Mouse (Mus musculus) limb, embryonic 12.5 days (tissue): Measurements from ENCODE around the gene Etv6. TPM values are rescaled to one million over a fixed set of nuclear protein-coding genes. Genes with fewer than 3 reads are reported as not detected.
A peak's percentile ranks its signal among the peaks of the same experiment; 100 is the strongest.

Experiments
- ATAC-seq: fragments of 200-750 bp; cut with Nextera tagmentation; 2 replicates; pipeline ENCODE4 v1.8.0; 2017; ENCODE audit warnings: low read depth, moderate TSS enrichment; ENCODE audit not compliant: insufficient number of reproducible peaks, insufficient read depth, low FRiP score, low TSS enrichment
- H3K27ac ChIP-seq: fragments of 300-500 bp; sonication (generic); 2 replicates; pipeline ENCODE4 v1.5.1; 2016; ENCODE audit warnings: mild to moderate bottlenecking, moderate library complexity
- H3K27me3 ChIP-seq: fragments of 300-500 bp; sonication (generic); 2 replicates; pipeline ENCODE4 v1.6.1; 2016; ENCODE audit warnings: mild to moderate bottlenecking, moderate library complexity
- H3K36me3 ChIP-seq: fragments of 300-500 bp; sonication (generic); 2 replicates; pipeline ENCODE4 v1.6.1; 2016; ENCODE audit warnings: mild to moderate bottlenecking, moderate library complexity
- H3K4me1 ChIP-seq: fragments of 300-500 bp; sonication (generic); replicated peaks from 2 replicates; pipeline ENCODE4 v1.6.1; 2016
- H3K4me2 ChIP-seq: fragments of 300-500 bp; sonication (generic); 2 replicates; pipeline ENCODE4 v1.6.1; 2016; ENCODE audit warnings: mild to moderate bottlenecking, moderate library complexity
- H3K4me3 ChIP-seq: fragments of 300-500 bp; sonication (generic); replicated peaks from 2 replicates; pipeline ENCODE4 v1.5.1; 2016; ENCODE audit warnings: mild to moderate bottlenecking
- H3K9ac ChIP-seq: fragments of 300-500 bp; sonication (generic); replicated peaks from 2 replicates; pipeline ENCODE4 v1.6.1; 2016; ENCODE audit warnings: mild to moderate bottlenecking, moderate library complexity
- H3K9me3 ChIP-seq: fragments of 300-500 bp; sonication (generic); 2 replicates; pipeline ENCODE4 v1.6.1; 2016; ENCODE audit warnings: mild to moderate bottlenecking, moderate library complexity
- WGBS: fragments of 180-500 bp; shearing (Covaris S2); methylation state at CpG from one replicate; pipeline ENCODE4 v1.1.7; 2016; 5-methylcytosine and 5-hydroxymethylcytosine counted together
- polyA plus RNA-seq: library from polyadenylated mRNA; unstranded; fragments of >200 nt; fragmentation: Nextera tagmentation; extraction: Ambion mirVana; gene quantifications from 2 replicates; pipeline ENCODE4 v1.2.1, GENCODE M21; 2016

Etv6 gene
- polyA plus RNA-seq, 1 experiment from 2014 or later, result 16.3 TPM

GRCm38 (mm10) chr6:134236311-134236710 is 200.8 kb downstream of the Etv6 start:
- Histone ChIP-seq H3K36me3 (peaks cover 43% of the 10 kb centered on the region), H3K27ac (no peak overlapping the region), H3K9me3 (peaks cover 6% of the 10 kb centered on the region; the same call in 1 of the 2 replicates), H3K9ac (no peak overlapping the region), H3K4me3 (no peak overlapping the region), H3K27me3 (no peaks in the 10 kb centered on the region), H3K4me1 (no peaks in the 10 kb centered on the region), H3K4me2 (no peak overlapping the region)
- WGBS, result 75% methylated on average over 4 of the region's 4 CpGs
- ATAC-seq, result no peak

- H3K36me3 ChIP-seq, result peaks cover 46% of the 10 kb centered on the region
- no peaks in the 10 kb centered on the region for H3K4me1 ChIP-seq
- H3K9me3 ChIP-seq, result peaks cover 6% of the 10 kb centered on the region; the same call in 1 of the 2 replicates
- no peak overlapping the region for H3K4me2 ChIP-seq
- 85% methylated on average over 9 of the region's 9 CpGs for WGBS
- ATAC-seq, result no peak
- H3K27me3 ChIP-seq, result no peaks in the 10 kb centered on the region
- no peak overlapping the region for H3K9ac ChIP-seq
- H3K4me3 ChIP-seq, result no peak overlapping the region
- H3K27ac ChIP-seq, result no peak overlapping the region
Measured at GRCm38 (mm10) chr6:134238455-134238854, 203.0 kb downstream of the Etv6 start.

GRCm38 (mm10) chr6:134240988-134241387 is 205.5 kb downstream of the Etv6 start:
- 92% methylated on average over 4 of the region's 4 CpGs for WGBS
- H3K4me1 ChIP-seq, result 0 out of 2 replicates have a peak, but pooled peaks cover 3% of the 10 kb centered on the region
- H3K27ac ChIP-seq, result no peak overlapping the region
- no peak overlapping the region for H3K9ac ChIP-seq
- ATAC-seq, result no peak
- H3K4me2 ChIP-seq, result no peak overlapping the region
- no peak overlapping the region for H3K4me3 ChIP-seq
- peaks cover 6% of the 10 kb centered on the region; the same call in 1 of the 2 replicates for H3K9me3 ChIP-seq
- no peaks in the 10 kb centered on the region for H3K27me3 ChIP-seq
- H3K36me3 ChIP-seq, result peaks cover 41% of the 10 kb centered on the region

- Histone ChIP-seq H3K4me1 (0 out of 2 replicates have a peak, but pooled peaks cover 5% of the 10 kb centered on the region), H3K4me2 (no peak overlapping the region), H3K27ac (no peak overlapping the region), H3K9ac (no peak overlapping the region), H3K9me3 (peaks cover 6% of the 10 kb centered on the region; the same call in 1 of the 2 replicates), H3K4me3 (no peak overlapping the region), H3K36me3 (peaks cover 36% of the 10 kb centered on the region), H3K27me3 (no peaks in the 10 kb centered on the region)
- 75% methylated on average over 3 of the region's 3 CpGs for WGBS
- ATAC-seq, result no peak
Measured at GRCm38 (mm10) chr6:134243119-134243518, 207.6 kb downstream of the Etv6 start.

- Histone ChIP-seq H3K4me3 (no peak overlapping the region), H3K27ac (no peak overlapping the region), H3K4me2 (no peak overlapping the region), H3K36me3 (peaks cover 41% of the 10 kb centered on the region), H3K4me1 (0 out of 2 replicates have a peak, but pooled peaks cover 5% of the 10 kb centered on the region), H3K9me3 (peaks cover 6% of the 10 kb centered on the region; the same call in 1 of the 2 replicates), H3K9ac (no peak overlapping the region), H3K27me3 (no peaks in the 10 kb centered on the region)
- WGBS, result 83% methylated on average over 4 of the region's 4 CpGs
- no peak for ATAC-seq
Measured at GRCm38 (mm10) chr6:134243546-134243945, 208.0 kb downstream of the Etv6 start.

GRCm38 (mm10) chr6:134244071-134244470 is 208.6 kb downstream of the Etv6 start:
- Histone ChIP-seq H3K9ac (no peak overlapping the region), H3K27ac (no peak overlapping the region), H3K4me2 (no peak overlapping the region), H3K4me1 (peaks cover 10% of the 10 kb centered on the region; the same call in 1 of the 2 replicates), H3K9me3 (peaks cover 6% of the 10 kb centered on the region; the same call in 1 of the 2 replicates), H3K4me3 (no peak overlapping the region), H3K36me3 (peaks cover 46% of the 10 kb centered on the region), H3K27me3 (no peaks in the 10 kb centered on the region)
- no peak for ATAC-seq
- WGBS, result 89% methylated on average over 4 of the region's 4 CpGs

- Histone ChIP-seq H3K9me3 (no peaks in the 10 kb centered on the region), H3K4me3 (no peak overlapping the region), H3K27me3 (no peaks in the 10 kb centered on the region), H3K4me1 (peaks cover 17% of the 10 kb centered on the region; the same call in 1 of the 2 replicates), H3K9ac (no peak overlapping the region), H3K36me3 (peaks cover 46% of the 10 kb centered on the region), H3K27ac (no peak overlapping the region), H3K4me2 (no peak overlapping the region)
- no peak for ATAC-seq
- WGBS, result 85% methylated on average over 2 of the region's 2 CpGs
Measured at GRCm38 (mm10) chr6:134246109-134246508, 210.6 kb downstream of the Etv6 start.

- Histone ChIP-seq H3K36me3 (peaks cover 44% of the 10 kb centered on the region), H3K4me1 (peaks cover 17% of the 10 kb centered on the region; the same call in 1 of the 2 replicates), H3K4me3 (no peak overlapping the region), H3K9ac (no peak overlapping the region), H3K9me3 (no peaks in the 10 kb centered on the region), H3K27me3 (no peaks in the 10 kb centered on the region), H3K27ac (0 out of 2 replicates have a peak overlapping the region, but pooled peaks have one; percentile 4), H3K4me2 (no peak overlapping the region)
- ATAC-seq, result no peak
- 92% methylated on average over 9 of the region's 9 CpGs for WGBS
Measured at GRCm38 (mm10) chr6:134247324-134247723, 211.8 kb downstream of the Etv6 start.

- no peak overlapping the region for H3K4me3 ChIP-seq
- 78% methylated on average over 19 of the region's 19 CpGs for WGBS
- H3K4me2 ChIP-seq, result no peak overlapping the region
- H3K4me1 ChIP-seq, result peaks cover 17% of the 10 kb centered on the region; the same call in 1 of the 2 replicates
- no peak overlapping the region for H3K27ac ChIP-seq
- peaks cover 50% of the 10 kb centered on the region for H3K36me3 ChIP-seq
- no peak for ATAC-seq
- no peaks in the 10 kb centered on the region for H3K9me3 ChIP-seq
- no peak overlapping the region for H3K9ac ChIP-seq
- H3K27me3 ChIP-seq, result no peaks in the 10 kb centered on the region
Measured at GRCm38 (mm10) chr6:134248720-134249119, 213.2 kb downstream of the Etv6 start.

GRCm38 (mm10) chr6:134250764-134251163 is 215.3 kb downstream of the Etv6 start:
- ATAC-seq, result no peak
- H3K27ac ChIP-seq, result no peak overlapping the region
- no peak overlapping the region for H3K9ac ChIP-seq
- WGBS, result 86% methylated on average over 5 of the region's 5 CpGs
- H3K9me3 ChIP-seq, result no peaks in the 10 kb centered on the region
- peaks cover 49% of the 10 kb centered on the region for H3K36me3 ChIP-seq
- no peaks in the 10 kb centered on the region for H3K27me3 ChIP-seq
- H3K4me1 ChIP-seq, result peaks cover 16% of the 10 kb centered on the region; the same call in 1 of the 2 replicates
- H3K4me3 ChIP-seq, result no peak overlapping the region
- H3K4me2 ChIP-seq, result no peak overlapping the region

GRCm38 (mm10) chr6:134251364-134251763 is 215.9 kb downstream of the Etv6 start:
- ATAC-seq, result no peak
- peaks cover 12% of the 10 kb centered on the region; the same call in 1 of the 2 replicates for H3K4me1 ChIP-seq
- H3K27ac ChIP-seq, result no peak overlapping the region
- H3K9me3 ChIP-seq, result no peaks in the 10 kb centered on the region
- peaks cover 51% of the 10 kb centered on the region for H3K36me3 ChIP-seq
- no peak overlapping the region for H3K9ac ChIP-seq
- H3K4me3 ChIP-seq, result no peak overlapping the region
- no peak overlapping the region for H3K4me2 ChIP-seq
- WGBS, result 91% methylated on average over 8 of the region's 8 CpGs
- H3K27me3 ChIP-seq, result no peaks in the 10 kb centered on the region
